Mouse (Mus musculus) lung, postnatal 0 days (tissue): ENCODE results near the gene 1110065P20Rik.

Experiments used
- CTCF ChIP-seq: IDR thresholded peaks from 2 replicates; pipeline ENCODE4 v1.5.1; 2016; ENCODE audit warnings: antibody characterized with exemption, mild to moderate bottlenecking
- EP300 ChIP-seq: IDR thresholded peaks from 2 replicates; pipeline ENCODE4 v1.6.1; 2016; ENCODE audit warnings: antibody characterized with exemption, mild to moderate bottlenecking, control low read depth

- TF ChIP-seq CTCF (peak; percentile 85), EP300 (no peak)
Measured at GRCm38 (mm10) chr4:124843493-124843892, 7.5 kb downstream of the 1110065P20Rik start.
